Mouse (Mus musculus) liver, embryonic 15.5 days (tissue): ENCODE data around the gene Ndufb2. TPM values are rescaled to one million over a fixed set of nuclear protein-coding genes. Genes with fewer than 3 reads are reported as not detected.

ENCODE experiments used
- ATAC-seq: fragments of 200-750 bp; cut with Nextera tagmentation; 2 replicates; pipeline ENCODE4 v1.8.0; 2017; ENCODE audit warnings: moderate number of reproducible peaks, mild to moderate bottlenecking, moderate library complexity; ENCODE audit not compliant: insufficient read depth
- H3K27ac ChIP-seq: fragments of 300-500 bp; sonication (generic); replicated peaks from 2 replicates; pipeline ENCODE4 v1.5.1; 2015; ENCODE audit warnings: mild to moderate bottlenecking, inconsistent platforms
- H3K27me3 ChIP-seq: fragments of 300-500 bp; sonication (generic); 2 replicates; pipeline ENCODE4 v1.6.1; 2015; ENCODE audit warnings: mild to moderate bottlenecking, inconsistent platforms
- H3K36me3 ChIP-seq: fragments of 300-500 bp; sonication (generic); replicated peaks from 2 replicates; pipeline ENCODE4 v1.6.1; 2015; ENCODE audit warnings: moderate library complexity, mild to moderate bottlenecking, inconsistent platforms
- H3K4me1 ChIP-seq: fragments of 300-500 bp; sonication (generic); replicated peaks from 2 replicates; pipeline ENCODE4 v1.6.1; 2015; ENCODE audit warnings: inconsistent platforms
- H3K4me2 ChIP-seq: fragments of 300-500 bp; sonication (generic); 2 replicates; pipeline ENCODE4 v1.6.1; 2015; ENCODE audit warnings: moderate library complexity, mild to moderate bottlenecking, inconsistent platforms
- H3K4me3 ChIP-seq: fragments of 300-500 bp; sonication (generic); replicated peaks from 2 replicates; pipeline ENCODE4 v1.5.1; 2015; ENCODE audit warnings: mild to moderate bottlenecking, inconsistent platforms
- H3K9ac ChIP-seq: fragments of 300-500 bp; sonication (generic); 2 replicates; pipeline ENCODE4 v1.6.1; 2015; ENCODE audit warnings: moderate library complexity, mild to moderate bottlenecking, inconsistent platforms
- H3K9me3 ChIP-seq: fragments of 300-500 bp; sonication (generic); replicated peaks from 2 replicates; pipeline ENCODE4 v1.6.1; 2016; ENCODE audit warnings: inconsistent platforms
- WGBS: fragments of 180-500 bp; shearing (Covaris S2); methylation state at CpG from one replicate; pipeline ENCODE4 v1.1.7; 2015; ENCODE audit warnings: mixed read lengths; ENCODE audit not compliant: insufficient replicate concordance; 5-methylcytosine and 5-hydroxymethylcytosine counted together
- polyA plus RNA-seq: library from polyadenylated mRNA; unstranded; fragments of >200 nt; fragmentation: Nextera tagmentation; extraction: Ambion mirVana; gene quantifications from 2 replicates; pipeline ENCODE4 v1.2.1, GENCODE M21; 2015

Gene Ndufb2
- polyA plus RNA-seq, result 172 and 203 TPM in 2 replicates

- Histone ChIP-seq H3K4me2 (peak within 1 kb of the TSS; percentile 89), H3K36me3 (peaks cover 28% of the 10 kb centered on the region), H3K4me3 (peak within 1 kb of the TSS; percentile 95), H3K9me3 (no peaks in the 10 kb centered on the region), H3K4me1 (peaks cover 19% of the 10 kb centered on the region), H3K27ac (peak within 1 kb of the TSS; percentile 86), H3K27me3 (no peaks in the 10 kb centered on the region), H3K9ac (peak within 1 kb of the TSS; percentile 84)
- ATAC-seq, result peak; percentile 98
- WGBS, result under 1% methylated on average over 56 of the region's 56 CpGs
Measured at GRCm38 (mm10) chr6:39592401-39593214, at the start of gene Ndufb2. Gene Ndufb2, plus strand, starts transcription at chr6:39592574.

- Histone ChIP-seq H3K27me3 (peaks cover 3% of the 10 kb centered on the region; the same call in 1 of the 2 replicates), H3K4me3 (no peak overlapping the region), H3K36me3 (no peaks in the 10 kb centered on the region), H3K9me3 (no peaks in the 10 kb centered on the region), H3K4me2 (no peak overlapping the region), H3K27ac (no peak overlapping the region; the same call in 1 of the 2 replicates), H3K4me1 (peaks cover 18% of the 10 kb centered on the region), H3K9ac (no peak overlapping the region)
- ATAC-seq, result peak; percentile 52; the same call in 1 of the 2 replicates
- WGBS, result 39% methylated on average over 15 of the region's 15 CpGs
Measured at GRCm38 (mm10) chr6:39542631-39543597, 49.5 kb upstream of the Ndufb2 start.

GRCm38 (mm10) chr6:39543769-39544420, 48.5 kb upstream of the Ndufb2 start:
- Histone ChIP-seq H3K36me3 (no peaks in the 10 kb centered on the region), H3K27me3 (no peaks in the 10 kb centered on the region), H3K9me3 (no peaks in the 10 kb centered on the region), H3K4me2 (no peak overlapping the region), H3K4me3 (no peak overlapping the region), H3K27ac (no peak overlapping the region), H3K9ac (no peak overlapping the region), H3K4me1 (peaks cover 18% of the 10 kb centered on the region)
- ATAC-seq, result no peak
- 60% methylated on average over 15 of the region's 15 CpGs for WGBS

- H3K27me3 ChIP-seq, result no peaks in the 10 kb centered on the region
- no peaks in the 10 kb centered on the region for H3K9me3 ChIP-seq
- no peak overlapping the region for H3K4me3 ChIP-seq
- H3K4me2 ChIP-seq, result no peak overlapping the region
- WGBS, result 71% methylated on average over 7 of the region's 7 CpGs
- peaks cover 12% of the 10 kb centered on the region for H3K4me1 ChIP-seq
- no peak overlapping the region for H3K27ac ChIP-seq
- H3K9ac ChIP-seq, result no peak overlapping the region
- ATAC-seq, result no peak
- no peaks in the 10 kb centered on the region for H3K36me3 ChIP-seq
Measured at GRCm38 (mm10) chr6:39545474-39545873, 46.9 kb upstream of the Ndufb2 start.

- WGBS, result 59% methylated on average over 5 of the region's 5 CpGs
- no peak for ATAC-seq
- Histone ChIP-seq H3K9me3 (no peaks in the 10 kb centered on the region), H3K36me3 (no peaks in the 10 kb centered on the region), H3K27ac (no peak overlapping the region), H3K4me1 (peaks cover 4% of the 10 kb centered on the region; the same call in 1 of the 2 replicates), H3K9ac (no peak overlapping the region), H3K4me2 (no peak overlapping the region), H3K27me3 (no peaks in the 10 kb centered on the region), H3K4me3 (no peak overlapping the region)
Measured at GRCm38 (mm10) chr6:39548030-39548429, 44.3 kb upstream of the Ndufb2 start.

GRCm38 (mm10) chr6:39551981-39552636, 40.3 kb upstream of the Ndufb2 start:
- H3K4me1 ChIP-seq, result 0 out of 2 replicates have a peak, but pooled peaks cover 1% of the 10 kb centered on the region
- H3K4me3 ChIP-seq, result no peak overlapping the region
- 32% methylated on average over 8 of the region's 8 CpGs for WGBS
- H3K27me3 ChIP-seq, result peaks cover 38% of the 10 kb centered on the region
- H3K9ac ChIP-seq, result no peak overlapping the region
- H3K36me3 ChIP-seq, result no peaks in the 10 kb centered on the region
- H3K27ac ChIP-seq, result no peak overlapping the region
- no peak overlapping the region for H3K4me2 ChIP-seq
- ATAC-seq, result no peak
- H3K9me3 ChIP-seq, result no peaks in the 10 kb centered on the region

GRCm38 (mm10) chr6:39554888-39555647, 37.3 kb upstream of the Ndufb2 start:
- no peak overlapping the region for H3K9ac ChIP-seq
- H3K4me2 ChIP-seq, result no peak overlapping the region
- H3K27ac ChIP-seq, result no peak overlapping the region
- 60% methylated on average over 12 of the region's 12 CpGs for WGBS
- H3K9me3 ChIP-seq, result no peaks in the 10 kb centered on the region
- ATAC-seq, result no peak
- no peaks in the 10 kb centered on the region for H3K36me3 ChIP-seq
- peaks cover 67% of the 10 kb centered on the region for H3K27me3 ChIP-seq
- H3K4me3 ChIP-seq, result no peak overlapping the region
- peaks cover 4% of the 10 kb centered on the region; the same call in 1 of the 2 replicates for H3K4me1 ChIP-seq

GRCm38 (mm10) chr6:39555648-39555945, 36.8 kb upstream of the Ndufb2 start:
- Histone ChIP-seq H3K4me2 (no peak overlapping the region), H3K4me1 (peaks cover 4% of the 10 kb centered on the region; the same call in 1 of the 2 replicates), H3K27me3 (peaks cover 68% of the 10 kb centered on the region), H3K27ac (no peak overlapping the region), H3K9ac (no peak overlapping the region), H3K9me3 (no peaks in the 10 kb centered on the region), H3K4me3 (no peak overlapping the region), H3K36me3 (no peaks in the 10 kb centered on the region)
- WGBS, result 52% methylated on average over 2 of the region's 2 CpGs
- no peak for ATAC-seq

- Histone ChIP-seq H3K27ac (no peak overlapping the region), H3K4me3 (peak overlapping the region; percentile 57), H3K4me1 (peaks cover 6% of the 10 kb centered on the region), H3K4me2 (peak overlapping the region; percentile 68), H3K27me3 (peaks cover 68% of the 10 kb centered on the region), H3K9me3 (no peaks in the 10 kb centered on the region), H3K9ac (peak overlapping the region; percentile 32; the same call in 1 of the 2 replicates), H3K36me3 (no peaks in the 10 kb centered on the region)
- 1% methylated on average over 53 of the region's 54 CpGs for WGBS
- ATAC-seq, result peak; percentile 25; the same call in 1 of the 2 replicates
Measured at GRCm38 (mm10) chr6:39556900-39557659, 35.3 kb upstream of the Ndufb2 start.
